Mouse (Mus musculus): ENCODE data around the gene Otud6a.

- TF ChIP-seq CTCF (IDR thresholded peaks at IDR 0.05; ENCODE audit: extremely low read depth, insufficient read depth, insufficient read length, insufficient replicate concordance): no peak
- no peak for TF ChIP-seq POLR2A (IDR thresholded peaks at IDR 0.05; ENCODE audit: low read depth, low read length)
Observed at GRCm38 (mm10) chrX:100395026-100395425, 33.8 kb upstream of the Otud6a start.
